Mouse (Mus musculus): ENCODE measurements around the gene Hist1h2ah.
"Not testable (repeated sequence)": the region's sequence is repeated elsewhere in the genome, so short reads cannot be mapped to it uniquely, and the experiment has no call there.

Gene Hist1h2ah

DNA sequence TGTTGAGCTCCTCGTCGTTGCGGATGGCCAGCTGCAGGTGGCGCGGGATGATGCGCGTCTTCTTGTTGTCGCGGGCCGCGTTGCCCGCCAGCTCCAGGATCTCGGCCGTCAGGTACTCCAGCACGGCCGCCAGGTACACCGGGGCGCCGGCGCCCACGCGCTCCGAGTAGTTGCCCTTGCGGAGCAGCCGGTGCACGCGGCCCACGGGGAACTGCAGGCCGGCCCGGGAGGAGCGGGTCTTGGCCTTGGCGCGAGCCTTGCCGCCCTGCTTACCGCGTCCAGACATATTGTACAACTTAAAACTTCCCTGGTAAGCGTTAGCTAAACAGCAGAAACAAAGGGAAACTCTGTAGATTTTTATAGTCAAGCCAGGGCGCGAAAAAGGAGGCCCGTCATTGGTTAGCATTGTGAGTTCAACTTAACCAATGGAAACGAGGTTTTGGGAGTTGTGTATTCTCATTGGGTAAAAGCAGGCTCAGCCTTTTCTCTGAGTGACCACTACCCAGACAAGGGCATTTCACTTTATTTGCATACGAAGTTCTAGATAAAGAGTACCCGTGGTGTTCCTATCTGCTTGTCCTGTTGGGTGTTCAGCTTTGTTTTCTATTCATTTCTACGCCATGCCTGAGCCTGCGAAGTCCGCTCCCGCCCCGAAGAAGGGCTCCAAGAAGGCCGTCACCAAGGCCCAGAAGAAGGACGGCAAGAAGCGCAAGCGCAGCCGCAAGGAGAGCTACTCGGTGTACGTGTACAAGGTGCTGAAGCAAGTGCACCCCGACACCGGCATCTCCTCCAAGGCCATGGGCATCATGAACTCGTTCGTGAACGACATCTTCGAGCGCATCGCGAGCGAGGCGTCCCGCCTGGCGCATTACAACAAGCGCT lies at the start of gene Hist1h2ah, which contains the start of gene Hist1h2bk:
TSS of gene Hist1h2ah (minus strand) at position 302 of the 882 bp plus-strand sequence.
TSS of gene Hist1h2bk (plus strand) at position 604 of the 882 bp plus-strand sequence.
- peak; percentile 80 to 82 for DNase-seq

DNA sequence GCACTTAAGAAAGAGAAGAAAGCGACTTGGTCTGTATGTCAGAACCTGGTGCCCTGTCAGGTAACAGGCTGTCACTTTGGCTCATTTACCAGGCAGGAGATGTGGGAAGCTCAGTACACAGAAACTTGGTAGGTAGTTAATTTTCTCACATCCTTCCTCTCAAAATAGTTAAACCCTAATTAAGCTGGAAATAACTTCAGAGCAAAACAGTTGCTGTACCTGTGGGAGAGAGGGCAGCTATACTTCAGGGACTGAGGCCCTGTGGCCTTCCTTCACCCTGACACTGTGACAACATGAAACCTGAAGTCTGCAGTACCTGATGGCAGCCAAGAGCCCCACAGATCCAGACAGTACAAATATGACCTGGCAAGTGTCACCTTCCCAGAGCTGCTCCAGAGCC lies 48.8 kb upstream of the Hist1h2ah start, which contains the start of gene Vmn1r188:
TSS of gene Vmn1r188 (plus strand) at position 301 of the 400 bp plus-strand sequence.
- not testable (repeated sequence) for DNase-seq

DNA sequence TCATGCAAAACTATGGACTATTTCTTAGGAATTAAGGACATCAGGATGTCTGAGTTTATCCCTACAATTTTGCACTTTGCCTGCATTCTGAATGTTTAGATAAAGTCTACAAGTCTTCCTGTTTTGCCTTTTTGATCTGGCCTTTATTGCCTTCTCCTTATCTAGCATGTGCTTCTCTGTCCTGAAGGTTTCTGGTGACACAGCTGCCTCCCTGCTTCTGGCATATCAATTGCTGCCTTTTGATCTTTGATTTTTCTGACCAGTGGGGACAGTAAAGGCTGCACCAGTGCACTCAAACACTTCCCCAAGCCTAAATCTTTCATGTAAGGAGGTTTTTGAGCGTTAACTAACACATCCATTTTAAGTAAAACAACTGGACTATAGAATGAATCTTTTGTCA lies 28.1 kb upstream of the Hist1h2ah start:
- DNase-seq: no peak

DNA sequence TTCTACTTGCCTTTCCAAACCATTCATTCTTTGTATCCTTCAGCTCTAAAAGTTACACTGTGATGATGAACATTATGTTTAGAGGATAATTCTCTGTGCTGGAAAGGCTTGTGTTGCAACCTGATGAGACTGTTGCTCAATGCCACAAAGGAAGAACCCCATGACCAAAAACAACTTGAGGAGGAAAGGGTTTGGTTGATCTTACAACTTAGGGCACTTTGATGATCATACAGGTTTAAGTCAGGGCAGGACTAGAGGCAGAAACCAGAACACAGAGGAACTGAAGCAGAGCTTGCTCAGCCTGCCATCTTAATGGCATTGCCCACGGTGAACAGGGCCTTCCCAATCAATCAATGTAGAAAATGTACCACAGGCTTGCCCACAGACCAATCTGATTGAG lies 26.1 kb upstream of the Hist1h2ah start:
- no peak for DNase-seq

DNA sequence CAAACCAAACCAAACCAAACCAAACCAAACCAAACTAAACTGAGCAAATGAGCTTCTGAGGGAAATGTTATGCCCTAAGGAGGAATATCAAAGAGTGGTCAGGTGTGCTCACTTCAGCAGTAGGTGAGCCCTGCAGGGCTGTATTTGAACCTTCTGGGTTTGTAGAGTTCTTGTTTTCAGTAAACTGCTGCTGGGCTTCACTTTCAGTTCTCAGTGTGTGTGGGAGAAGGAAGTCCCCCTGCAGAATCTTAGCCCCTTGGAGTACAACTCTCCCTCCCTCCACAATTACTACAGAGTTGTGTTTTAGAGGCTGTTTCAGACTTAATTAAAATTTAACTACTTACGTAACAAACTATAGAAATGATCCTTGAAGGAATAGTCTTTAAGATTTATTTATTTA lies 18.4 kb upstream of the Hist1h2ah start:
- no peak for DNase-seq

DNA sequence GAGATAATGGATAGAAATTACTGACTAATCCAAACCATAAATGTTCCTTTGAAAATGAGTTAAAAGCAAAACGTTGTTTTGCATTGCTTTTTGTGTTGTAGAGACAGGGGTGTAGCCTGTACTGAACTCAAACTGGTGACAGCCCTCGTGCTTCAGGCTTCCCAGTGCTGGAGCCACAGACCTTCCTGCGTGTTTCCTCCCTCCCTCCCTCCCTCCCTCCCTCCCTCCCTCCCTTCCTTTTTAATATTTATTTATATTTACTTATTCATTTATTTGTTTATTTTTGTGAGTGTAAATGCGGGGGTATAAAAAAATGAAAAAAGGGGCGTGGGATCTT lies 16.1 kb upstream of the Hist1h2ah start:
- DNase-seq: no peak

GRCm38 (mm10) chr13:22050591-22051522 lies 15.5 kb upstream of the Hist1h2ah start:
- peak; percentile 95 to 96 for DNase-seq

DNA sequence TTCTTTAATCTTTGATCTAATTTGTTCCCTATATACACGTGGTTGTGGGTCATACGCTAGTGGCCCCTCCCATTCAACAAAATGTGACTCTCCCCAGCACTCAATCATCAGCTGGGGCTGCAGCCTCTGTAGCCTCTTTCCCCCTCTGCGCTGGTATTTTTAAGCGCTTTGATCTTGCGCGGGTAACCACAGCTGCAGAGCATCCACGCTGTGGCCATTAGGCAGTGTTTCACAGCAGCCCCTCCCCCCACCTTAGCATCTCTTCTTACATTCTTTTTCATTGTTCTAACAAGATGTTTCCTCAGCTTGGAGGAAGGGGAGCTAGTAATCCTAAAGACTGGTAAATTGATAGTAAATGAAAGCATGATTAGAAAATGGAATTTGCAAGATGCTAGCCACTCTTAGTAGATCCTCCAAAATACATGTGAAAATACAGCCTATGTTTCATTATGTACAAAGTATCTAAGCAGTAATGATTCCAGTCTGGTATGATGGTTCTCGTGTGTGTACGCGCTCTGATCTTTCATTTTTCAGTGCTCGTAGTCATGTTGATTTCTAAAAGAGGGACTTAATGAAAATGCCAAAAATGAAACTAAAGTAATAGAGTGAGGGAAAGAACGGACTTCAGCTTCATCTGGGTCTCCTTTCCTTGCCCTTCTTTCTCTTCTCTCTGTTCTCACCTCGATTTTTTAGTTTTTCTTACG lies 14.5 kb upstream of the Hist1h2ah start:
- peak; percentile 57 to 60 for DNase-seq

DNA sequence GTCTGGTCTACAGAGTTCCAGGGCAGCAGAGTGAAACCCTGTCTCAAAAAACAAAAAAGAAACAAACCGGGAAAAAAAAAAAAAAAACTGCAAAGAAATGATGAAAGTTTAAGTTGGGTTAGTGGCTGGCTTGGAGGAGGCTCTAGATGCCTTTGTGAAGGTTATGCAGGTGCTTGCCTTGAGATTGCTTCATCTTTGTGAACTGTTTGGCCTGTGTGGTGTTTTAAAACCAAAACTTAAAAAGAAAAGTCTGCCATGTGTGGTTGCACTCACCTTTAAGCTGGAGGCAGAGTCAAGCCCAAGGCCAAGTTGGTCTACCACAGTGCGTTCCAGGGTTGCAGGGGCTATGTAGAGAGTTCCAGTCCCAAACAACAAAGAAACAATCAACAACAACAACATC lies 13.7 kb upstream of the Hist1h2ah start:
- no peak for DNase-seq

DNA sequence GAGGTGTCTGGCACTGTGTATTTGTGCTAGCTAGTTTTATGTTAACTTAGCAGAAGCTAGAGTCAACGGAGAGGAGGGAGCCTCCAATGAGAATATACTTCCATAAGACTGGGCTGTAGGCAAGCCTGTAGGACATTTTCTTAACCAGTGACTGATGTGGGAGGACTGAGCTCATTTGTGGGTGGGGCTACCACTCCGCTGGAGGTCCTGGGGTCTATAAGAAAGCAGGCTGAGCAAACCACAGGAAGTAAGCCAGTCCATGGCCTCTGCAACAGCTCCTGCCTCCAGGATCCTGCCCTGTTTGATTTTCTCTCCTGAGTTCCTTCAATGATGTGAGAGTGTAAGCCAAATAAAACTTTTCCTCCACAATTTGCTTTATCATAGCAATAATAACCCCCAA lies 9.9 kb upstream of the Hist1h2ah start:
- no peak for DNase-seq

- DNase-seq: no peak
Observed at GRCm38 (mm10) chr13:22044432-22045155, 9.2 kb upstream of the Hist1h2ah start.

DNA sequence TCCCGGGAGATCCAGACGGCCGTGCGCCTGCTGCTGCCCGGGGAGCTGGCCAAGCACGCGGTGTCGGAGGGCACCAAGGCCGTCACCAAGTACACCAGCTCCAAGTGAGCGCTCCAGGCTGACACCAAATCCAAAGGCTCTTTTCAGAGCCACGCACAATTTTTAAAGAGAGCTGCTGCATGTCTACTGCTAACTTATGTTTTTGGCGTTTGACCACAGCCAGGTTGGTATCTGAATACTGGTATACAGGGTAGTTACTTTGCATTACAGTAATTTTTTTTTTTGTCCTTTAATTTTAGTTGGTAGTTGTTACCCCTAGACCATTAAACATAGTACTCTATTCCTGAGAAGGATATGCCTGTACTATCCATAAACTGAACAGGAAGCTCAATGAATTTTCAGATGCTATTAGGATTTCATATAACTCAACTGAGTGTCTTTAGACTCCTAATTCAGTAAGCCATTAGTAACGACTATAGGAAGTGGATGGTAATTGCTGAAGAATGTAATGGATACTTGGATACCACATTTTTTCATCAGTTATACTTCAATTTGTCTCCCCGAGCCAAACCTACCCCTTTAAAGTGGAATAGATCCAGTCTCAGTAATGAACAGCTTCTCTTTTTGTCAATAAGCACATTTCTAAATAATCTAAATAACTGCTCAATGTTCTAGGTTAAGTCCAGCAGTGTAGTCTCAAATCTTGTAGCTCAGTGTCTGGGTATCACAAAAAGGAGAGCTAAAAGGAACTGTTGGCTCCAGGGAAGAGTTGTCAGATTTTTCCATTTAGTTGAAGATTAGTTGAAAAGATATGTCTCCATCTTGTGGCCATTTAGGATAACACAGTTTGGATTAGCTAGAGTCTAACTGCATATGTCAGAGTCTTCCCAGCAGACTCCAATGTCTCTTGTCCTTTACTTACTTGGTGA lies 8.4 kb upstream of the Hist1h2ah start:
- peak; percentile 24 to 31 for DNase-seq

GRCm38 (mm10) chr13:22042568-22043502 lies 7.5 kb upstream of the Hist1h2ah start, which contains the start of the genes Hist1h2ag and Hist1h2bj:
Gene Hist1h2ag (minus strand): TSS chr13:22042944.
Gene Hist1h2bj (plus strand): TSS chr13:22043214.
- DNase-seq: peak; percentile 85 to 87

DNA sequence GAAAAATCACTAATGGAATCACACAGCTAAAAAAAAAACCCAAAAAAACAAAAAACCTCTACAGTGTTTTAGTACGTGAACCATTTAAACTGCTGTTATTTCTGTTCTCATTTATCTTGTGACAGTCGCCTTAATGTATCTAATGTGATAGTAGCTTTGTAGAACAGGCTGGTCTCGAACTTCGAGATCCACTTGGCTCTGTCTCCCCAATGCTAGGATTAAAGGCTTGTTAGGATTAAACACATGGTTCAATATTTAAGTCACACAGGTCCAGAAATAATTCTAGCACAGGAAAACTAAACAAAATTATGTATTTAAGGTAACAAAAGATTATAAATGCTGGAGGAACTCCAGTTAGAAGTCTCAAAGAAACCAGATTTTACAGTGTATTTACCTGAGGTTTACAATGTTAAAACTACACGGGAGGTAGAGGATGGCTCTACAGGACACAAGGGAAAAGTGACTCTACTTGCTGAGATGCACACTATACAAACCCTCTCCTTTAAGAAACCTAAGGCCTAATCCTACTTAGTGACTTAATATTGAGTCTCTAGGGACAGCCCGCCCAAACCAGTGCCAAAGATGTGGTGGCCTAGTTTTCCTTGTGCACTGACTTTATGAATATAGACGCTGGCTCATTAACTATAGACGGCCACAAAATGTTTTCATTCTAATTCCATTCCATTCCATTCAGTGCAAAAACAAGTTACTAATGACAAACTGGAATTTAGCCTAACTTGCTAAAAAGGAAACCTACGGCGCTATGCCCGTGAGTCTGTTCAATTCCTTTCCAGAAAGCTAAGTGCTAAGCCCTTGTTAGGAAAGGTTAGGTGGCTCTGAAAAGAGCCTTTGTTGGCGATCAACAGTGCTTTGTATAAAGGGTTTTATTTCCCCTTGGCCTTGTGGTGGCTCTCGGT lies 6.5 kb upstream of the Hist1h2ah start:
- DNase-seq: peak in 1 of 2 experiments; percentile 30

DNA sequence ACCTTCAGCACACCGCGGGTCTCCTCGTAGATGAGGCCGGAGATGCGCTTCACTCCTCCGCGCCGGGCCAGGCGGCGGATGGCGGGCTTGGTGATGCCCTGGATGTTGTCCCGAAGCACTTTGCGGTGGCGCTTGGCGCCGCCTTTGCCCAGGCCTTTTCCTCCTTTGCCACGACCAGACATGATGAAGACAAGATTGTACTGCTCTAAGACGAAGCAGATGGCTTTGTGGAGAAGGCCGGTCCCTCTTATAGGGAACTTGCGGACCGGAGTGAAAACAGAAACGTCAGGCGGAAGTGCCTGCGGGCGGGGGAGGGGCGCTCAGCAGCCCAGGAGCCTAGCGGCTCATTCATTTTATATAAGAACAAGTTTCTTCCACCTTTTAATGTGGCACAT lies 5.8 kb upstream of the Hist1h2ah start, which contains the start of gene Hist1h4i:
TSS of gene Hist1h4i (minus strand) at position 221 of the 395 bp plus-strand sequence.
- DNase-seq: peak; percentile 98

- DNase-seq: no peak
Observed at GRCm38 (mm10) chr13:22040464-22041141, 5.2 kb upstream of the Hist1h2ah start.

GRCm38 (mm10) chr13:22039951-22040463 lies 4.6 kb upstream of the Hist1h2ah start:
- DNase-seq: no peak
